Mouse (Mus musculus) heart, adult 2 months (tissue): ENCODE data around the gene 4930512M02Rik.

Source experiments
- CTCF ChIP-seq: fragments of 200-600 bp; IDR thresholded peaks from 2 replicates; pipeline ENCODE4 v1.8.1; 2022; ENCODE audit warnings: antibody characterized with exemption, mild to moderate bottlenecking, moderate library complexity
- POLR2A ChIP-seq: fragments of 200-500 bp; IDR thresholded peaks from 2 replicates; pipeline ENCODE4 v1.6.1; 2011; ENCODE audit warnings: mild to moderate bottlenecking, low read depth, low read length, control low read depth; ENCODE audit not compliant: insufficient read depth

DNA sequence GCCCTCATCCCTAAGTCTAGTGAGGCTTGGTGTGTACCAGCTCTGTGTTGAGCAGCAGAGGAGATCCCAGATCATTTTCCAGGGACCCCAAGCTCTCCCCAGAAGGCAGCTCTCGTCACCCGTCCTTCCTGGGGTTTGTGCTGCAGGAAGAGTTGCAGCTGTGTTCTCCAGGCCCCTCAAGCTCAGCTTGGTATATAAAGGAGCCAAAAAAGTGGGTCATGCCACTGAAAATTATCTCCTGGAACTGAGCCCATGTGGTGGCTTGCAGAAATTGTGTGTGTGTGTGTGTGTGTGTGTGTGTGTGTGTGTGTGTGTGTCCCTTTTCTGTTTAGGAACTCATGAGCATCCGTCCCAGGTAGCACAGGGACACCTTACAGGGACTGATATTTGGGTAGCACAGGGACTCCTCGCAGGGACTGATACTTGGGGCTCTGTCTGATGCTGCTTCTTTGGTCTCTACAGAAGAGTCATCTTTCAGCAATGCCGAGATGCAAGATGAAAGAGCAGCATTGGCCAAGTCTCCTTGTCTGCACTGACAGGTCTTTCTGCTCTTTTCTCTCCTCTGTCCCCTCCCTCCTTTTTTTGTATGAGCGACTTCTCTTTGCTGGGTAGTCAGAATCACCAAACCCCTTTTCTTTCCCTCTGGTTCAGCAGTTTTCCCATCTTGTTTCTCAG is 62.4 kb downstream of the 4930512M02Rik start:
- TF ChIP-seq POLR2A, result no peak
- TF ChIP-seq CTCF, result no peak
